Mouse (Mus musculus) embryonic facial prominence, embryonic 12.5 days (tissue): Measurements from ENCODE around the gene Smim17. TPM values are rescaled to one million over a fixed set of nuclear protein-coding genes. Genes with fewer than 3 reads are reported as not detected.

Source experiments
- ATAC-seq: fragments of 200-750 bp; cut with Nextera tagmentation; 2 replicates; pipeline ENCODE4 v1.8.0; 2017; ENCODE audit not compliant: insufficient number of reproducible peaks, insufficient read depth, low FRiP score, low TSS enrichment
- H3K27ac ChIP-seq: fragments of 300-500 bp; sonication (generic); 2 replicates; pipeline ENCODE4 v1.5.1; 2016; ENCODE audit warnings: mild to moderate bottlenecking
- H3K27me3 ChIP-seq: fragments of 300-500 bp; sonication (generic); 2 replicates; pipeline ENCODE4 v1.6.1; 2016; ENCODE audit warnings: mild to moderate bottlenecking, moderate library complexity
- H3K36me3 ChIP-seq: fragments of 300-500 bp; sonication (generic); 2 replicates; pipeline ENCODE4 v1.6.1; 2016; ENCODE audit warnings: mild to moderate bottlenecking
- H3K4me1 ChIP-seq: fragments of 300-500 bp; sonication (generic); 2 replicates; pipeline ENCODE4 v1.6.1; 2016
- H3K4me2 ChIP-seq: fragments of 300-500 bp; sonication (generic); replicated peaks from 2 replicates; pipeline ENCODE4 v1.6.1; 2016; ENCODE audit warnings: mild to moderate bottlenecking, moderate library complexity
- H3K4me3 ChIP-seq: fragments of 300-500 bp; sonication (generic); 2 replicates; pipeline ENCODE4 v1.5.1; 2016; ENCODE audit warnings: mild to moderate bottlenecking
- H3K9ac ChIP-seq: fragments of 300-500 bp; sonication (generic); 2 replicates; pipeline ENCODE4 v1.6.1; 2016; ENCODE audit warnings: mild to moderate bottlenecking, moderate library complexity
- H3K9me3 ChIP-seq: fragments of 300-500 bp; sonication (generic); 2 replicates; pipeline ENCODE4 v1.6.1; 2016; ENCODE audit warnings: mild to moderate bottlenecking, moderate library complexity
- WGBS: fragments of 180-500 bp; shearing (Covaris S2); methylation state at CpG from one replicate; pipeline ENCODE4 v1.1.7; 2016; 5-methylcytosine and 5-hydroxymethylcytosine counted together
- polyA plus RNA-seq: library from polyadenylated mRNA; unstranded; fragments of >200 nt; fragmentation: Nextera tagmentation; extraction: Ambion mirVana; gene quantifications from 2 replicates; pipeline ENCODE4 v1.2.1, GENCODE M21; 2016

Smim17 gene
- polyA plus RNA-seq, 1 experiment from 2014 or later, result 0.20 TPM

DNA sequence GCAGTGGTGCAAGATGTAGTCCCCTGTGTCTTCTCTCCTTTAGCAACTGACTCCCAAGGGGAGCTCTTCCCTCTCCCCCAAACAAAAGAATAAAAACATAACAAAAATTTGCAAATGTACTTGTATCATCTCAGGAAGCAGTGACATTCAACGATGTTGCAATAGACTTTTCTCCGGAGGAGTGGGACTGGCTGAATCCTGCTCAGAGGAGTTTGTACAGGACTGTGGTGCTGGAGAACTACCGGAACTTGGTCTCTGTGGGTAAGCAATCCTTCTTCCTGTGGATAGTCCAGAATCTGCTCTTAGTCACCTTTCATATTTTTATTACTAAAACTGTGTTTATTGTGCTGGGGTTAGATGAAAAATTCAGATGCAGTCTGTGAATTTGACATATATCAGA is 25.5 kb upstream of the Smim17 start:
- Histone ChIP-seq H3K4me2 (no peak overlapping the region), H3K9ac (no peak overlapping the region), H3K4me1 (no peaks in the 10 kb centered on the region), H3K27ac (no peak overlapping the region), H3K9me3 (no peaks in the 10 kb centered on the region), H3K4me3 (no peak overlapping the region), H3K27me3 (no peaks in the 10 kb centered on the region), H3K36me3 (no peaks in the 10 kb centered on the region)
- ATAC-seq, result no peak
- 92% methylated on average over 3 of the region's 3 CpGs for WGBS

DNA sequence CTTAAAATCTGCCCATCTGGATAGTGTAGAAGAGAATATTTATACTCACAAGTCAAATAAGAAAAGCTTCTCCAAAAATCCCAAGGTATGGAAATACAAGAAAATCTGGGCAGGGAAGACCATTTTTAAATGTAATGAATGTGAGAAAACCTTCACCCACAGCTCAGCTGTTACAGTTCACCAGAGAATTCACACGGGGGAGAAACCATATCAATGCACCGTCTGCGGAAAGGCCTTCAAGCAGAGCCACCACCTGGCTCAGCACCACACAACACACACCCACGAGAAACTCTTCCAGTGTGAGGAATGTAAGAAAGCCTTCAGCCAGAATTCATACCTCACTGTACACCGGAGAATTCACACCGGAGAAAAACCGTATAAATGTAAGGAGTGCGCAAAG is 20.1 kb upstream of the Smim17 start:
- no peak overlapping the region for H3K4me3 ChIP-seq
- no peak overlapping the region for H3K4me2 ChIP-seq
- H3K27me3 ChIP-seq, result no peaks in the 10 kb centered on the region
- no peaks in the 10 kb centered on the region for H3K36me3 ChIP-seq
- H3K9me3 ChIP-seq, result no peaks in the 10 kb centered on the region
- ATAC-seq, result no peak
- peaks cover 5% of the 10 kb centered on the region; the same call in 1 of the 2 replicates for H3K4me1 ChIP-seq
- no peak overlapping the region for H3K9ac ChIP-seq
- 86% methylated on average over 8 of the region's 8 CpGs for whole genome bisulfite sequencing
- no peak overlapping the region for H3K27ac ChIP-seq

DNA sequence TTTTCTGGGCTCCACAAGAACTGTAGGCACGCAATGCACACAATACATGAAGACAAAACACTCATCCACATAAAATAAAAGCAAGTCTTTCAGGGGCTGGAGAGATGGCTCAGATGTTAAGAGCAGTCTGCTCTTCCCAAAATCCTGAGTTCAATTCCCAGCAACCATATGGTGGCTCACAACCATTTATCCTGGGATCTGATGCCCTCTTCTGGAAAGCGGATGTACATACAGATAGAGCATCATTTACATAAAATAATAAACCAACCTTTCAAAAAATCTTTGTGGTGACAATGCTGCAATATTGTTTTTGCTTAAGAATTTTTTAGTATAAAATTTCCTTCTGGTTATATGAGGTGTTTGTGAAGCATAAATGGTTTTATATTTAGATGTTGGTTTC is 17.1 kb upstream of the Smim17 start:
- Histone ChIP-seq H3K27ac (no peak overlapping the region), H3K4me2 (no peak overlapping the region), H3K4me3 (no peak overlapping the region), H3K36me3 (no peaks in the 10 kb centered on the region), H3K27me3 (no peaks in the 10 kb centered on the region), H3K9ac (no peak overlapping the region), H3K4me1 (peaks cover 10% of the 10 kb centered on the region; the same call in 1 of the 2 replicates), H3K9me3 (no peaks in the 10 kb centered on the region)
- 82% methylated on average over 2 of the region's 2 CpGs for whole genome bisulfite sequencing
- no peak for ATAC-seq

DNA sequence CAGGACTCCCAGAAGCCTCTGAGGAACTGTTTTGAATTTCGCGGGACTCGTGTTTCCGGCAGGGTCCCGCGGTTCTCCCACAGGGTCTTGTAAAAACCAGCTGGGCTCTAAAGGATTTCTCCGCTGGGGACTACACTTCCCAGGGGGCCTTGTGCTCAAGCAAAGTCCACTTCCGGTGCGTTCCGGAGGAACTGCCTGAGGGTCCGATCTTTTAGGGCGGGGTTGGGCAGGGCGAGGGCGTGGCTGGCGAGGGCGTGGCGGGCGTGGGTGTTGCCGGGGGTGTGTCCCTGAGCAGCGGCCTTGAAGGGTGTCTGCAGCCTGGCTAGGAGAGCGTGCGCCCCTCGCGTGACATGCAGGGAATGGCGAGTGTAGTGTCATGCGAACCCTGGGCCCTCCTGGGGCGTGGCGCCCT is 15.5 kb upstream of the Smim17 start, which contains the start of gene Zfp28:
Gene Zfp28 (plus strand): TSS at position 252 of the 412 bp plus-strand sequence.
- no peaks in the 10 kb centered on the region for H3K27me3 ChIP-seq
- H3K9me3 ChIP-seq, result no peaks in the 10 kb centered on the region
- ATAC-seq, result peak; percentile 96
- H3K27ac ChIP-seq, result no peak within 1 kb of the TSS
- H3K9ac ChIP-seq, result peak within 1 kb of the TSS; percentile 67
- under 1% methylated on average over 28 of the region's 28 CpGs for WGBS
- peak within 1 kb of the TSS; percentile 76 for H3K4me2 ChIP-seq
- peaks cover 10% of the 10 kb centered on the region; the same call in 1 of the 2 replicates for H3K4me1 ChIP-seq
- H3K4me3 ChIP-seq, result peak within 1 kb of the TSS; percentile 66
- H3K36me3 ChIP-seq, result 0 out of 2 replicates have a peak, but pooled peaks cover 3% of the 10 kb centered on the region

DNA sequence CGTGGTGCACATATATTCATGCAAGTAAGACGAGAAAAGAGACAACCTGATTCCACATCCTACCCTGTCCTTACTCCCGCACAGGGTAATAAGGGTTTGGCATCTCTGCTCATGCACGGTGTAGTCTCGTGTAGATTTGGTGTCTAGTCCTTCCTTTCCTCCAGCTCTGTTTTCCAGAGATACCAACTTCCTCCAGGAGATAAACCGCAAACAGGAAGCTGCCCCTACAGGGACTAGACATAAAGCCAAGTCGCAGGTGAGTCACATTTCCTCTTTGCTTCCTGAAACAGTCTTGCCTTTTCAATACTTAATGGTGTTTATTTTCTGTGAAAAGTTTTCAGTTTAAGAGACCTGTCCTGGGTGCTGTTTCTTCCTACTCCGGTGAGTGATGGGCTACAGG is 14.5 kb upstream of the Smim17 start:
- Histone ChIP-seq H3K4me1 (peaks cover 10% of the 10 kb centered on the region; the same call in 1 of the 2 replicates), H3K9me3 (no peaks in the 10 kb centered on the region), H3K27me3 (no peaks in the 10 kb centered on the region), H3K36me3 (0 out of 2 replicates have a peak, but pooled peaks cover 3% of the 10 kb centered on the region), H3K4me2 (peak overlapping the region; percentile 76), H3K4me3 (peak overlapping the region; percentile 66), H3K9ac (no peak overlapping the region), H3K27ac (no peak overlapping the region)
- 77% methylated on average over 8 of the region's 8 CpGs for WGBS
- no peak for ATAC-seq

DNA sequence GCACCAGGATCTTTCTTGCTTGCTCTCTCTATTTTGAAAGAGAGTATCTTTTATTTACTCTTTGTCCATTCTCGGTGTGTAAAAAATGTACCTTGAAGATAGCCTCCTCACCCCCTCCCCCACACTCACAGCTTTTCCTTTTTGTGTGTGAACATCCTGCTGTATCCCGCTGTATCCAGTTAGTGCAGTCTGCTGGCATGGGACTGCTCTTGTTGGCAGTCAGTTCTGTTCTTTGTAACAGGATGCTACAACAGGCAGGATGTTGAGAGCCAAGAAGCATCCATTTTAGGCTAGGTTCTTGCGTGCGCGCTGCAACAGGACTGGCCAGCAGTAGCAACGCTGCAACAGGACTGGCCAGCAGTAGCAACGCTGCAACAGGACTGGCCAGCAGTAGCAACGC is 11.5 kb upstream of the Smim17 start:
- Histone ChIP-seq H3K4me1 (peaks cover 10% of the 10 kb centered on the region; the same call in 1 of the 2 replicates), H3K27ac (no peak overlapping the region), H3K36me3 (peaks cover 25% of the 10 kb centered on the region), H3K9me3 (no peaks in the 10 kb centered on the region), H3K27me3 (no peaks in the 10 kb centered on the region), H3K4me3 (no peak overlapping the region), H3K9ac (no peak overlapping the region), H3K4me2 (no peak overlapping the region)
- no peak for ATAC-seq
- 94% methylated on average over 8 of the region's 8 CpGs for WGBS

DNA sequence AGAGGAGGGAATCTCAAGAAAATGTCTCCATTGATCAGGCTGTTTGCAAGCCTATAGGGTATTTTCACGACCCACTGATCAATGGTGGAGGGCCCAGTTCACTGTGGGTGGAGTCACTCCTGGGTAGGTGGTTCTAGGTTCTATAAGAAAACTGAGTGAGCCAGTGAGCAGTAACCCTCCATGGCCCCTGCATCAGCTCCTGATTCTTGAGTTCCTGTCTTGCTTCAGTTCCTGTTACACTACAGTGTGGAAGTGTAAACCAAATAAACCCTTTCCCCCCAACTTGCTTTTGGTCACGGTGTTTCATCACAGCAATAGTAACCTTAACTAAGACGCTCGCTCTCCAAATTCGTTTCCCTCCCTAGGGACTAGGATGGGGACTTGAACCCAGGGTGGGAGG is 9.5 kb upstream of the Smim17 start:
- ATAC-seq, result no peak
- H3K9ac ChIP-seq, result no peak overlapping the region
- H3K36me3 ChIP-seq, result peaks cover 40% of the 10 kb centered on the region
- no peaks in the 10 kb centered on the region for H3K9me3 ChIP-seq
- no peaks in the 10 kb centered on the region for H3K27me3 ChIP-seq
- 0 out of 2 replicates have a peak, but pooled peaks cover under 1% of the 10 kb centered on the region for H3K4me1 ChIP-seq
- no peak overlapping the region for H3K4me2 ChIP-seq
- no peak overlapping the region for H3K4me3 ChIP-seq
- WGBS, result 84% methylated on average over 5 of the region's 5 CpGs
- no peak overlapping the region for H3K27ac ChIP-seq

DNA sequence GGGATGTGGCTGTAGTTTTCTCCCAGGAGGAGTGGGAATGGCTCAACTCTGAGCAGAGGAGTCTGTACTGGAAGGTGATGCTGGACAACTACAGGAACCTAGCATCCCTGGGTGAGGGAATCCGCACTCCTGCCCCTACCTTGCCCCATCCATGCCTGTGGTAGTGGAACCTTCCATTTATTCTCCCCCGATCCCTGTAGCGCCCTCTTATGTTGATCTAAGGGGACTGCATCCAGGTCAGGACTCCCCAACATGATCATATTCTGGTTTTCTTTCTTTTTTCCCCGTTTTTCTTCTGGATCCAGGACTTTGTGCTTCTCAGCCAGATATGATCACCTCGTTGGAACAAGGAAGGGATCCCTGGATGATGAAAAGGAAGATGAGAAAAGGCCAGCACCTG is 9.1 kb upstream of the Smim17 start:
- Histone ChIP-seq H3K4me1 (no peaks in the 10 kb centered on the region), H3K9me3 (no peaks in the 10 kb centered on the region), H3K9ac (no peak overlapping the region), H3K4me3 (no peak overlapping the region), H3K36me3 (peaks cover 43% of the 10 kb centered on the region), H3K27me3 (no peaks in the 10 kb centered on the region), H3K27ac (no peak overlapping the region), H3K4me2 (no peak overlapping the region)
- WGBS, result 68% methylated on average over 5 of the region's 5 CpGs
- no peak for ATAC-seq

DNA sequence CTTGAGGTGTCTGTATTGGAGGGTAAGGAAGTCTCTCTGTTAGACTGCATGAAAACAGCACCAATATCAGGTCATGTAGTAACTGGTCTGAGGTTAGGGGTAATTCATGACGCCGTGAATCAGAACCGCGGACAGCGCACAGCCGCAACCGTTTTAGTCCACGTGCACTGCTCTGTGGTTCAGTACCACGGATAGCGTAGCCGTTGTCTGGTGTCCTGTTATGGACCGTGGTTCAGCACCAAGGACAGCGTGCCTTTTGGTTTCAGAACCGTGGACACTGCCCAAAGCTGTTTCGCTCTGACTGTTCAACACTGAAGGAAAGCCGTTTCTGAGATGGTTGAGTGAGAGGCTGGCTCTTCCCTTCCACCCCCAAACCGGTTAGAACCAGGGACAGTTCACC is 11.5 kb downstream of the Smim17 start, which contains the start of gene Gm20715:
Gene Gm20715 (plus strand): TSS at position 235 of the 400 bp plus-strand sequence.
- Histone ChIP-seq H3K27me3 (no peaks in the 10 kb centered on the region), H3K4me1 (no peaks in the 10 kb centered on the region), H3K27ac (no peak within 1 kb of the TSS), H3K36me3 (no peaks in the 10 kb centered on the region), H3K4me2 (no peak within 1 kb of the TSS), H3K9ac (no peak within 1 kb of the TSS), H3K4me3 (no peak within 1 kb of the TSS), H3K9me3 (no peaks in the 10 kb centered on the region)
- WGBS, result under 1% methylated on average over 17 of the region's 17 CpGs
- ATAC-seq, result peak; percentile 88

DNA sequence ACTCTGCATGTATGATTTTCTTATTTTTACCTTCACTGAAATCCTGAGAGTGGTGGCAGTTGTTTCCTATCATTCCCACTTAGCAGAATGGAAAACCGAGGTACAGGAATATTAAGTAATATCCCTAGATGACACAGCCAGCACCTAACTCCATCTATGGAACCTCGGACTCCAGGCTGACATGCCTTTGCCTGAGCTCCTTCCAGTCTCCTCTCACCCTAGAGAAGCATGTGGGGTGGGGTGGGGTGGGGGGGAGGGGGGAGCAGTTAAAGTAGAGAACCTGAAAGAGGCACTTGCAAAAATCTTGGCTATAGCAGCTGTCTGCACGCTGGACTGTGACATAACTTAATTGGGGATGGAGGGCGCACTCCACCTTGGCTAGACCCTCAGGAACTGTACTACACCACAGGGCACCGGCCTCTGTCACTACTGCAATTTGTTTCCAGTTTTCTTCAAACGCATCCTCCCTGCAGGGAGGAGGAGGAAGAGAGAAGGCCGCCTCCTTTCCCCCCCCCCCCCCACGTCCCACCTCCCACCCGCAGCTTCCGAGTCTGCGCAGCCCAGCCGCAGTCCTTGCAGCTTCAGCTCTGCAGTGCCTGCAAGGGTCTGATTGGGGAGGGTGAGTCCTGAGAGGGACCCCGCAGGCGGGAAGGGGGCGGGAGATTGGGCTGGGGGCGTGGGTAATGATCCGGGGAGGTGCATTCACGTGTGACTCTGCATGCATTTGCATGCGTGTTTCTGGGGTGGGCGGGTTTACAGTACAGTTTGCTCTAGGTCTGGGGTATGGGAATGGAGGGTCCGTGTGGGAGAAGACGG is 16.3 kb downstream of the Smim17 start:
- peak overlapping the region; percentile 15; the same call in 1 of the 2 replicates for H3K4me2 ChIP-seq

DNA sequence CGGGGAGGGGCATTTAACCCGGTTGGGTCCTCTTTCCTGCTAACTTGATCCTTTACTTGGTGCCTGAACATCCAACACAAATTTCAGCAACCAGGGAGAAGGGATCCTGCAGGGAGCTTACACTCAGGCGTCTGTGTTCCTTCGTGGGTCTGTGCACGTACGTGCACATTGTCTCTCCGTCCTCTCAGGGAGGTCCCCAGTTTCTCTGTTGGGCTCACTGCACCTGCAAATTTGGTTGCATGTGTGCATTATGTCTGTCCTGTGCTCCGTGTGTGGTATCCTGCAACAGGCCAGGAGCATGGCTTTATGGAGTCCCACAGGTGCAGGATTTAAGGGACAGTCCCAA is 16.9 kb downstream of the Smim17 start:
- no peak overlapping the region for H3K4me2 ChIP-seq
- no peak overlapping the region for H3K4me3 ChIP-seq
- 0 out of 2 replicates have a peak, but pooled peaks cover 3% of the 10 kb centered on the region for H3K9me3 ChIP-seq
- no peak overlapping the region for H3K9ac ChIP-seq
- H3K27ac ChIP-seq, result no peak overlapping the region
- no peaks in the 10 kb centered on the region for H3K36me3 ChIP-seq
- no peaks in the 10 kb centered on the region for H3K4me1 ChIP-seq
- no peaks in the 10 kb centered on the region for H3K27me3 ChIP-seq
- 20% methylated on average over 8 of the region's 8 CpGs for WGBS
- ATAC-seq, result no peak

More for the DNA sequence above, 16.3 kb downstream of the Smim17 start:
- WGBS, result 7% methylated on average over 21 of the region's 22 CpGs
- H3K27ac ChIP-seq, result no peak overlapping the region
- H3K4me1 ChIP-seq, result no peaks in the 10 kb centered on the region
- H3K36me3 ChIP-seq, result no peaks in the 10 kb centered on the region
- ATAC-seq, result no peak
- H3K27me3 ChIP-seq, result no peaks in the 10 kb centered on the region
- H3K9me3 ChIP-seq, result 0 out of 2 replicates have a peak, but pooled peaks cover 3% of the 10 kb centered on the region
- no peak overlapping the region for H3K9ac ChIP-seq
- H3K4me3 ChIP-seq, result no peak overlapping the region

DNA sequence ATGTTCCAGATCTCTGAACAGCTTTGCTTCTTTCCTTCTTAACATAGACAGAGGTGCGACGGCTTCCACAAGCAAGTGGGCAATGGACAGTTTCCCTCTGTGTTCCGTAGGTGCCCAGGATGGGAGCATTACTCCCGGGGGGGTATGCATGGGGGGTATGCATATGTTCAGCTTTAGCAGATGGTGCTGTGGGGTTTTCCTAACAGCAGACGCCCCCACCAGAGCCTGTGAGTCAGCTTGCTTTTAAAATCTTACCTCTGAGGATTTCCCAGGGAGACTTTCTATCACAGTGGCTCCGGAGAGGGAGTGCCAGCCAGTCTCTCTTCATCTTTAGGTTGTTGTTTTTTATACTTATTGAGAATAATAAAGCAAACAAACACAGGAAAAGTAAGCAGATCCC is 21.4 kb downstream of the Smim17 start:
- ATAC-seq, result no peak
- H3K9ac ChIP-seq, result no peak overlapping the region
- no peak overlapping the region for H3K4me2 ChIP-seq
- WGBS, result 81% methylated on average over 6 of the region's 6 CpGs
- H3K4me1 ChIP-seq, result no peaks in the 10 kb centered on the region
- H3K27ac ChIP-seq, result no peak overlapping the region
- H3K4me3 ChIP-seq, result no peak overlapping the region
- H3K9me3 ChIP-seq, result 0 out of 2 replicates have a peak, but pooled peaks cover 5% of the 10 kb centered on the region
- H3K36me3 ChIP-seq, result no peaks in the 10 kb centered on the region
- no peaks in the 10 kb centered on the region for H3K27me3 ChIP-seq
